In genomic region chr15:97593781-97594600, GRCm38 (mm10) we compare ENCODE assay signal across 10 mouse cellular contexts.
DNase-seq lines count a peak whose midpoint lies in the region; ATAC-seq and TF ChIP-seq lines count a peak whose summit lies in the region.
"Had no signal": no experiment of that assay in that cellular context is flagged by ENCODE, and none has a peak within 500 bp of the region (broad histone marks: within the 10 kb centered on the region; RNA-seq: fewer than 3 reads in every experiment).

No protein-coding gene starts in this region.

- no peak overlapping the region for H3K4me2 ChIP-seq in hindbrain, embryonic 11.5 days (replicated peaks; ENCODE audit: low read depth, low read length)
- no peak overlapping the region for H3K4me2 ChIP-seq in heart, embryonic 13.5 days
- H3K4me2 ChIP-seq in lung, embryonic 15.5 days: no peak overlapping the region
- H3K4me2 ChIP-seq in midbrain, embryonic 15.5 days: no peak overlapping the region

- H3K36me3 ChIP-seq in hindbrain, embryonic 10.5 days: no peaks in the 10 kb centered on the region
- H3K36me3 ChIP-seq in hindbrain, embryonic 11.5 days (ENCODE audit: control insufficient read depth, insufficient read depth, low read length): no peaks in the 10 kb centered on the region
- no peaks in the 10 kb centered on the region for H3K36me3 ChIP-seq in ES-E14 (ENCODE audit: control insufficient read depth, insufficient read depth, low read length, poor library complexity, severe bottlenecking)
- no peaks in the 10 kb centered on the region for H3K36me3 ChIP-seq in heart, embryonic 13.5 days
- no peaks in the 10 kb centered on the region for H3K36me3 ChIP-seq in lung, embryonic 15.5 days
- no peaks in the 10 kb centered on the region for H3K36me3 ChIP-seq in thymus, adult 2 months (ENCODE audit: control insufficient read depth, insufficient read depth, low read length)
- H3K36me3 ChIP-seq in midbrain, embryonic 15.5 days (replicated peaks): no peaks in the 10 kb centered on the region
- H3K36me3 ChIP-seq: G1E had no signal

- H3K27me3 ChIP-seq in hindbrain, embryonic 10.5 days (ENCODE audit: insufficient read depth, poor library complexity, severe bottlenecking): no peaks in the 10 kb centered on the region
- no peaks in the 10 kb centered on the region for H3K27me3 ChIP-seq in hindbrain, embryonic 11.5 days (ENCODE audit: control insufficient read depth, insufficient read depth, low read length)
- H3K27me3 ChIP-seq in heart, embryonic 13.5 days (replicated peaks): no peaks in the 10 kb centered on the region
- no peaks in the 10 kb centered on the region for H3K27me3 ChIP-seq in lung, embryonic 15.5 days
- no peaks in the 10 kb centered on the region for H3K27me3 ChIP-seq in thymus, adult 2 months (ENCODE audit: control insufficient read depth, insufficient read depth, low read length)
- H3K27me3 ChIP-seq in midbrain, embryonic 15.5 days (replicated peaks): no peaks in the 10 kb centered on the region

- no peak overlapping the region for H3K9ac ChIP-seq in hindbrain, embryonic 11.5 days (ENCODE audit: low read depth, low read length)
- H3K9ac ChIP-seq in ES-E14 (ENCODE audit: insufficient read depth, low read depth, low read length, poor library complexity, severe bottlenecking): peak overlapping the region; percentile 60
- H3K9ac ChIP-seq in heart, embryonic 13.5 days: no peak overlapping the region
- no peak overlapping the region for H3K9ac ChIP-seq in lung, embryonic 15.5 days
- no peak overlapping the region for H3K9ac ChIP-seq in midbrain, embryonic 15.5 days

- peak overlapping the region; percentile 62; the same call in 1 of the 2 replicates for H3K27ac ChIP-seq in hindbrain, embryonic 10.5 days
- H3K27ac ChIP-seq in hindbrain, embryonic 11.5 days (ENCODE audit: low read depth, low read length): no peak overlapping the region
- H3K27ac ChIP-seq in ES-E14 (ENCODE audit: insufficient read depth, low read depth, low read length, poor library complexity, severe bottlenecking): peak overlapping the region; percentile 100
- H3K27ac ChIP-seq in heart, embryonic 13.5 days (replicated peaks): peak overlapping the region; percentile 71
- H3K27ac ChIP-seq in lung, embryonic 15.5 days: peak overlapping the region; percentile 83
- H3K27ac ChIP-seq in thymus, adult 2 months (ENCODE audit: control insufficient read depth, insufficient read depth, low read length): no peak overlapping the region
- H3K27ac ChIP-seq in midbrain, embryonic 15.5 days: no peak overlapping the region

- no peak for TF ChIP-seq POLR2A in thymus, adult 2 months (IDR thresholded peaks at IDR 0.05; ENCODE audit: control insufficient read depth, extremely low read depth, insufficient read depth, low read length, poor library complexity)

- in situ Hi-C loops in ES-E14 (cut with MboI; ENCODE audit: low sequenced_read_pairs in 2 of 2, unreplicated experiment in 2 of 2): no loop called here

- TF ChIP-seq CTCF in thymus, adult 2 months (IDR thresholded peaks at IDR 0.05; ENCODE audit: borderline replicate concordance, control insufficient read depth, extremely low read depth, insufficient read depth, low read length, poor library complexity): no peak

- DNase-seq in hindbrain, embryonic 10.5 days (ENCODE audit: low spot score): no peak
- no peak for DNase-seq in hindbrain, embryonic 11.5 days (ENCODE audit: low spot score)
- peak; percentile 83 for DNase-seq in ES-E14 (ENCODE audit: low read depth, low spot score)
- no peak for DNase-seq in thymus, adult 2 months
- no peak for DNase-seq in cerebellum, adult 11 months
- DNase-seq: cerebellum, postnatal 36 days had no signal

- no peak overlapping the region for H3K4me3 ChIP-seq in hindbrain, embryonic 10.5 days
- H3K4me3 ChIP-seq in hindbrain, embryonic 11.5 days (ENCODE audit: low read depth, low read length): no peak overlapping the region
- H3K4me3 ChIP-seq in ES-E14 (ENCODE audit: insufficient read depth in 1 of 2, low read depth in 1 of 2, low read length in 2 of 2, poor library complexity in 1 of 2, severe bottlenecking in 1 of 2): peak overlapping the region; percentile 12 to 24; a peak in 2 of 4 replicates
- H3K4me3 ChIP-seq in heart, embryonic 13.5 days: no peak overlapping the region
- no peak overlapping the region for H3K4me3 ChIP-seq in lung, embryonic 15.5 days
- H3K4me3 ChIP-seq in thymus, adult 2 months (ENCODE audit: control insufficient read depth, insufficient read depth, low read length): no peak overlapping the region
- no peak overlapping the region for H3K4me3 ChIP-seq in midbrain, embryonic 15.5 days

- peaks cover 43% of the 10 kb centered on the region for H3K4me1 ChIP-seq in hindbrain, embryonic 10.5 days (replicated peaks)
- no peaks in the 10 kb centered on the region for H3K4me1 ChIP-seq in hindbrain, embryonic 11.5 days (replicated peaks; ENCODE audit: control insufficient read depth, insufficient read depth, low read length)
- H3K4me1 ChIP-seq in ES-E14 (ENCODE audit: control insufficient read depth in 2 of 2, insufficient read depth in 2 of 2, low read length in 2 of 2, poor library complexity in 1 of 2): peaks cover 40 to 63% of the 10 kb centered on the region in 2 experiments
- H3K4me1 ChIP-seq in heart, embryonic 13.5 days: peaks cover 26% of the 10 kb centered on the region
- no peaks in the 10 kb centered on the region for H3K4me1 ChIP-seq in lung, embryonic 15.5 days
- H3K4me1 ChIP-seq in thymus, adult 2 months (replicated peaks; ENCODE audit: control insufficient read depth, insufficient read depth, low read length): no peaks in the 10 kb centered on the region
- 0 out of 2 replicates have a peak, but pooled peaks cover 11% of the 10 kb centered on the region for H3K4me1 ChIP-seq in midbrain, embryonic 15.5 days

- 44% methylated on average over 11 of the region's 11 CpGs for WGBS in hindbrain, embryonic 10.5 days
- WGBS in hindbrain, embryonic 11.5 days: 36% methylated on average over 11 of the region's 11 CpGs
- WGBS in heart, embryonic 13.5 days: 42% methylated on average over 11 of the region's 11 CpGs
- 48% methylated on average over 11 of the region's 11 CpGs for WGBS in lung, embryonic 15.5 days
- 64% methylated on average over 11 of the region's 11 CpGs for WGBS in thymus, adult 2 months
- 42% methylated on average over 11 of the region's 11 CpGs for WGBS in midbrain, embryonic 15.5 days

- no peaks in the 10 kb centered on the region for H3K9me3 ChIP-seq in hindbrain, embryonic 10.5 days
- H3K9me3 ChIP-seq in hindbrain, embryonic 11.5 days (ENCODE audit: control insufficient read depth, low read length): no peaks in the 10 kb centered on the region
- no peaks in the 10 kb centered on the region for H3K9me3 ChIP-seq in ES-E14 (ENCODE audit: control insufficient read depth, insufficient read depth, low read depth, low read length)
- no peaks in the 10 kb centered on the region for H3K9me3 ChIP-seq in heart, embryonic 13.5 days
- no peaks in the 10 kb centered on the region for H3K9me3 ChIP-seq in lung, embryonic 15.5 days
- no peaks in the 10 kb centered on the region for H3K9me3 ChIP-seq in midbrain, embryonic 15.5 days

- ATAC-seq in hindbrain, embryonic 11.5 days (ENCODE audit: low FRiP score): no peak
- no peak for ATAC-seq in heart, embryonic 13.5 days (ENCODE audit: extremely low read depth, insufficient number of reproducible peaks, low FRiP score, low TSS enrichment)
- no peak for ATAC-seq in lung, embryonic 15.5 days (ENCODE audit: borderline replicate concordance, extremely low read depth, low FRiP score, low TSS enrichment)
- ATAC-seq in midbrain, embryonic 15.5 days (replicated peaks): no peak

TF ChIP-seq in ES-E14, 5 proteins besides CTCF, POLR2A, EP300 and RAD21:
- TF ChIP-seq CHD2 (IDR thresholded peaks at IDR 0.05; ENCODE audit: low read depth, low read length) (peak; percentile 57), ZNF384 (IDR thresholded peaks at IDR 0.05; ENCODE audit: low read depth, low read length) (peak; percentile 65; the same call in 1 of the 2 replicates), HCFC1 (IDR thresholded peaks at IDR 0.05; ENCODE audit: borderline replicate concordance, insufficient read depth, low read length) (peak; percentile 28; the same call in 1 of the 2 replicates), MAFK (IDR thresholded peaks at IDR 0.05; ENCODE audit: insufficient read depth, low read depth, low read length) (no peak), ZC3H11A (IDR thresholded peaks at IDR 0.05; ENCODE audit: borderline replicate concordance, low read depth, low read length) (no peak)

Comparison
In these comparisons a context has a peak if more than half of its experiments do, and no peak if none do; other contexts are left out.
1. H3K27ac ChIP-seq: peak in hindbrain, embryonic 10.5 days (single experiment), ES-E14 (single experiment), heart, embryonic 13.5 days (single experiment) and lung, embryonic 15.5 days (single experiment); none in hindbrain, embryonic 11.5 days (single experiment), thymus, adult 2 months (single experiment) and midbrain, embryonic 15.5 days (single experiment).
2. H3K4me3 ChIP-seq: peak in ES-E14 (2 of 2); none in hindbrain, embryonic 10.5 days (single experiment), hindbrain, embryonic 11.5 days (single experiment), heart, embryonic 13.5 days (single experiment), lung, embryonic 15.5 days (single experiment), thymus, adult 2 months (single experiment) and midbrain, embryonic 15.5 days (single experiment).